25 mouse cellular contexts compared by ENCODE assay signal in genomic region chr6:118689447-118689846, GRCm38 (mm10).
A peak's percentile ranks its signal among the peaks of the same experiment; 100 is the strongest.
DNase-seq lines count a peak whose midpoint lies in the region; ATAC-seq lines count a peak whose summit lies in the region.
"Had no signal": no experiment of that assay in that cellular context is flagged by ENCODE, and none has a peak within 500 bp of the region (broad histone marks: within the 10 kb centered on the region; RNA-seq: fewer than 3 reads in every experiment).

No protein-coding gene starts in this region.

- H3K4me2 ChIP-seq in hindbrain, embryonic 12.5 days (replicated peaks): no peak overlapping the region
- H3K4me2 ChIP-seq: embryonic facial prominence, embryonic 13.5 days; forebrain, embryonic 12.5 days; forebrain, embryonic 15.5 days; heart, embryonic 13.5 days; hindbrain, embryonic 14.5 days had no signal

- H3K36me3 ChIP-seq in hindbrain, embryonic 12.5 days: no peaks in the 10 kb centered on the region
- H3K36me3 ChIP-seq: embryonic facial prominence, embryonic 10.5 days; forebrain, embryonic 12.5 days; forebrain, embryonic 15.5 days; G1E; hindbrain, embryonic 10.5 days had no signal

- H3K9me3 ChIP-seq in hindbrain, embryonic 12.5 days (replicated peaks): no peaks in the 10 kb centered on the region
- H3K9me3 ChIP-seq: embryonic facial prominence, embryonic 10.5 days; embryonic facial prominence, embryonic 13.5 days; forebrain, embryonic 12.5 days; forebrain, embryonic 15.5 days; heart, embryonic 13.5 days; hindbrain, embryonic 10.5 days had no signal

- WGBS in hindbrain, embryonic 12.5 days: 91% methylated on average over 3 of the region's 3 CpGs

- H3K27ac ChIP-seq in hindbrain, embryonic 12.5 days: no peak overlapping the region
- H3K27ac ChIP-seq: embryonic facial prominence, embryonic 10.5 days; embryonic facial prominence, embryonic 13.5 days; forebrain, embryonic 12.5 days; forebrain, embryonic 15.5 days; heart, embryonic 13.5 days; hindbrain, embryonic 10.5 days; hindbrain, embryonic 14.5 days; hindbrain, postnatal 0 days had no signal

- DNase-seq in cerebellum, adult 11-12 months: peak; percentile 36
- no peak for DNase-seq in cerebellum, adult 11 months
- DNase-seq in heart, adult 11 months: peak; percentile 91
- no peak for DNase-seq in heart, postnatal 4 days
- peak; percentile 59 for DNase-seq in cerebellum, adult 9-10 months
- DNase-seq: B cell, adult 2 months; embryo, embryonic 11 days; gastrocnemius, postnatal 10 days; gastrocnemius, postnatal 36 days; kidney, adult 18-20 months; kidney, adult 9 months had no signal

- no peak overlapping the region for H3K4me3 ChIP-seq in hindbrain, embryonic 12.5 days
- H3K4me3 ChIP-seq: embryonic facial prominence, embryonic 10.5 days; embryonic facial prominence, embryonic 13.5 days; erythroblast, embryonic 14.5 days; forebrain, embryonic 12.5 days; forebrain, embryonic 15.5 days; heart, embryonic 13.5 days; hindbrain, embryonic 10.5 days had no signal

- H3K27me3 ChIP-seq in hindbrain, embryonic 12.5 days: peaks cover 5% of the 10 kb centered on the region; the same call in 1 of the 2 replicates
- H3K27me3 ChIP-seq: embryonic facial prominence, embryonic 13.5 days; forebrain, embryonic 12.5 days; forebrain, embryonic 15.5 days; heart, embryonic 13.5 days; Patski had no signal

- no peaks in the 10 kb centered on the region for H3K4me1 ChIP-seq in hindbrain, embryonic 12.5 days
- H3K4me1 ChIP-seq: embryonic facial prominence, embryonic 13.5 days; forebrain, embryonic 12.5 days; forebrain, embryonic 15.5 days; hindbrain, embryonic 10.5 days had no signal

- H3K9ac ChIP-seq in hindbrain, embryonic 12.5 days: no peak overlapping the region
- H3K9ac ChIP-seq: embryonic facial prominence, embryonic 13.5 days; forebrain, embryonic 12.5 days; forebrain, embryonic 15.5 days; heart, embryonic 13.5 days; hindbrain, embryonic 14.5 days had no signal

- no peak for ATAC-seq in hindbrain, embryonic 12.5 days (ENCODE audit: low FRiP score)
- ATAC-seq: forebrain, embryonic 15.5 days; hindbrain, postnatal 0 days; inflammation-experienced regulatory T-cells, adult 6 months; intestine, embryonic 16.5 days; Patski had no signal

Comparison
In these comparisons a context has a peak if more than half of its experiments do, and no peak if none do; other contexts are left out.
1. DNase-seq: peak in cerebellum, adult 11-12 months (single experiment), heart, adult 11 months (single experiment) and cerebellum, adult 9-10 months (single experiment); none in cerebellum, adult 11 months (single experiment) and heart, postnatal 4 days (single experiment).